Mouse (Mus musculus): Measurements from ENCODE around the gene Map7. TPM values are rescaled to one million over a fixed set of nuclear protein-coding genes. Genes with fewer than 3 reads are reported as not detected.

The Map7 gene
- total RNA-seq, 2 experiments from 2014 or later = 102 to 118 TPM

- no peak overlapping the region for H3K4me3 ChIP-seq
- no peak for TF ChIP-seq CTCF (IDR thresholded peaks at IDR 0.05)
- no peak overlapping the region for H3K27ac ChIP-seq
- intact Hi-C loops (cut with DNase I) = loop anchor here (5.0 to 10.0 kb wide), 2 partner anchors 192 to 410 kb away; partner anchors contain the start of genes Il20ra and Map3k5
- no peak for DNase-seq (ENCODE audit: extremely low spot score in 1 of 2, low spot score in 2 of 2)
Observed at GRCm38 (mm10) chr10:20124576-20124975, 23.7 kb upstream of the Map7 start.

- H3K27ac ChIP-seq = no peak overlapping the region
- H3K4me3 ChIP-seq = no peak overlapping the region
- TF ChIP-seq CTCF (IDR thresholded peaks at IDR 0.05) = peak; percentile 95
- DNase-seq (ENCODE audit: extremely low spot score in 1 of 2, low spot score in 2 of 2) = peak; percentile 53 to 66
- intact Hi-C loops (cut with DNase I) = loop anchor here (1.0 to 10.0 kb wide), 2 partner anchors 218 to 410 kb away; partner anchors contain the start of genes Il20ra and Pex7
Observed at GRCm38 (mm10) chr10:20125226-20125625, 23.0 kb upstream of the Map7 start.

- intact Hi-C loops (cut with DNase I) = no loop called here
- no peak for TF ChIP-seq CTCF (IDR thresholded peaks at IDR 0.05)
- H3K4me3 ChIP-seq = no peak overlapping the region
Observed at GRCm38 (mm10) chr10:20132933-20133652, 15.2 kb upstream of the Map7 start.

GRCm38 (mm10) chr10:20135350-20136058 is 12.8 kb upstream of the Map7 start:
- intact Hi-C loops (cut with DNase I) = no loop called here
- H3K4me3 ChIP-seq = no peak overlapping the region
- H3K27ac ChIP-seq = no peak overlapping the region
- no peak for DNase-seq (ENCODE audit: extremely low spot score in 1 of 2, low spot score in 2 of 2)
- no peak for TF ChIP-seq CTCF (IDR thresholded peaks at IDR 0.05)

More at GRCm38 (mm10) chr10:20132933-20133652, 15.2 kb upstream of the Map7 start:
- no peak overlapping the region for H3K27ac ChIP-seq
- DNase-seq (ENCODE audit: extremely low spot score in 1 of 2, low spot score in 2 of 2) = no peak

GRCm38 (mm10) chr10:20136505-20136904 is 11.8 kb upstream of the Map7 start:
- no peak overlapping the region for H3K27ac ChIP-seq
- TF ChIP-seq CTCF (IDR thresholded peaks at IDR 0.05) = no peak
- intact Hi-C loops (cut with DNase I) = no loop called here
- DNase-seq (ENCODE audit: extremely low spot score in 1 of 2, low spot score in 2 of 2) = no peak
- H3K4me3 ChIP-seq = no peak overlapping the region

- intact Hi-C loops (cut with DNase I) = no loop called here
- no peak overlapping the region for H3K4me3 ChIP-seq
- DNase-seq (ENCODE audit: extremely low spot score in 1 of 2, low spot score in 2 of 2) = no peak
- no peak overlapping the region for H3K27ac ChIP-seq
- no peak for TF ChIP-seq CTCF (IDR thresholded peaks at IDR 0.05)
Observed at GRCm38 (mm10) chr10:20141376-20141775, 6.9 kb upstream of the Map7 start.

- peak overlapping the region; percentile 93 for H3K27ac ChIP-seq
- TF ChIP-seq CTCF (IDR thresholded peaks at IDR 0.05) = peak; percentile 44
- intact Hi-C loops (cut with DNase I) = loop anchor here (2.0 kb wide), 2 partner anchors 22 to 50 kb away; no protein-coding TSS in a partner anchor
- peak in 1 of 2 experiments; percentile 65 for DNase-seq (ENCODE audit: extremely low spot score in 1 of 2, low spot score in 2 of 2)
- peak overlapping the region; percentile 89 for H3K4me3 ChIP-seq
Observed at GRCm38 (mm10) chr10:20148773-20149120, 476 bp downstream of the Map7 start.

GRCm38 (mm10) chr10:20149121-20149834 is 1.0 kb downstream of the Map7 start:
- DNase-seq (ENCODE audit: extremely low spot score in 1 of 2, low spot score in 2 of 2) = peak; percentile 70 to 71
- H3K27ac ChIP-seq = peak overlapping the region; percentile 93
- intact Hi-C loops (cut with DNase I) = loop anchor here (2.0 kb wide), 2 partner anchors 22 to 50 kb away; no protein-coding TSS in a partner anchor
- TF ChIP-seq CTCF (IDR thresholded peaks at IDR 0.05) = no peak
- peak overlapping the region; percentile 89 for H3K4me3 ChIP-seq

- no peak for TF ChIP-seq CTCF (IDR thresholded peaks at IDR 0.05)
- intact Hi-C loops (cut with DNase I) = loop anchor here (2.0 kb wide), 2 partner anchors 21 to 49 kb away; no protein-coding TSS in a partner anchor
- DNase-seq (ENCODE audit: extremely low spot score in 1 of 2, low spot score in 2 of 2) = no peak
- H3K4me3 ChIP-seq = peak overlapping the region; percentile 89
- H3K27ac ChIP-seq = peak overlapping the region; percentile 93
Observed at GRCm38 (mm10) chr10:20149835-20150355, 1.6 kb downstream of the Map7 start.

- no peak overlapping the region for H3K27ac ChIP-seq
- H3K4me3 ChIP-seq = no peak overlapping the region
- TF ChIP-seq CTCF (IDR thresholded peaks at IDR 0.05) = peak; percentile 52
- no peak for DNase-seq (ENCODE audit: extremely low spot score in 1 of 2, low spot score in 2 of 2)
- intact Hi-C loops (cut with DNase I) = no loop called here
Observed at GRCm38 (mm10) chr10:20152131-20152530, 3.9 kb downstream of the Map7 start.

GRCm38 (mm10) chr10:20153507-20153906 is 5.2 kb downstream of the Map7 start:
- H3K27ac ChIP-seq = no peak overlapping the region
- DNase-seq (ENCODE audit: extremely low spot score in 1 of 2, low spot score in 2 of 2) = no peak
- no peak for TF ChIP-seq CTCF (IDR thresholded peaks at IDR 0.05)
- no peak overlapping the region for H3K4me3 ChIP-seq
- intact Hi-C loops (cut with DNase I) = no loop called here
